Mouse (Mus musculus) liver, postnatal 0 days (tissue): ENCODE measurements around the gene Ctsh. TPM values are rescaled to one million over a fixed set of nuclear protein-coding genes. Genes with fewer than 3 reads are reported as not detected.

Experiments
- ATAC-seq: fragments of 200-750 bp; cut with Nextera tagmentation; 2 replicates; pipeline ENCODE4 v1.8.0; 2017; ENCODE audit warnings: mild to moderate bottlenecking, moderate library complexity
- DNase-seq: peaks from one replicate; pipeline ENCODE4 v3.0.0-alpha.2; 2016
- H3K27ac ChIP-seq: fragments of 300-500 bp; sonication (generic); 2 replicates; pipeline ENCODE4 v1.5.1; 2014; ENCODE audit warnings: antibody characterized with exemption, moderate library complexity, mild to moderate bottlenecking, low read depth
- H3K27me3 ChIP-seq: fragments of 300-500 bp; sonication (generic); 2 replicates; pipeline ENCODE4 v1.6.1; 2014; ENCODE audit warnings: low read length, control low read depth, mixed read lengths; ENCODE audit not compliant: insufficient read depth
- H3K36me3 ChIP-seq: fragments of 300-500 bp; sonication (generic); replicated peaks from 2 replicates; pipeline ENCODE4 v1.6.1; 2014; ENCODE audit warnings: mild to moderate bottlenecking, control low read depth, low read length, moderate library complexity, mixed read lengths; ENCODE audit not compliant: insufficient read depth
- H3K4me1 ChIP-seq: fragments of 300-500 bp; sonication (generic); 2 replicates; pipeline ENCODE4 v1.6.1; 2014; ENCODE audit warnings: antibody characterized with exemption, mild to moderate bottlenecking, control low read depth; ENCODE audit not compliant: insufficient read depth
- H3K4me2 ChIP-seq: fragments of 300-500 bp; sonication (generic); 2 replicates; pipeline ENCODE4 v1.6.1; 2014; ENCODE audit warnings: low read depth, mild to moderate bottlenecking, low read length, moderate library complexity, mixed read lengths
- H3K4me3 ChIP-seq: fragments of 300-500 bp; sonication (generic); 2 replicates; pipeline ENCODE4 v1.5.1; 2014; ENCODE audit warnings: low read depth, low read length
- H3K9ac ChIP-seq: fragments of 300-500 bp; sonication (generic); replicated peaks from 2 replicates; pipeline ENCODE4 v1.6.1; 2014; ENCODE audit warnings: mild to moderate bottlenecking, moderate library complexity
- H3K9me3 ChIP-seq: fragments of 300-500 bp; sonication (generic); 2 replicates; pipeline ENCODE4 v1.6.1; 2016; ENCODE audit warnings: mild to moderate bottlenecking, control low read depth, low read length, mixed read lengths
- CTCF ChIP-seq: sonication (generic); IDR thresholded peaks from 2 replicates; pipeline ENCODE4 v1.5.1; 2016; ENCODE audit warnings: antibody characterized with exemption, low read depth
- EP300 ChIP-seq: IDR thresholded peaks from 2 replicates; pipeline ENCODE4 v1.6.1; 2016; ENCODE audit warnings: antibody characterized with exemption, low read depth, mild to moderate bottlenecking
- WGBS: fragments of 180-500 bp; shearing (Covaris S2); extraction: QIAGEN DNeasy Blood & Tissue Kit; methylation state at CpG from one replicate; pipeline ENCODE4 v1.1.7; 2014; ENCODE audit not compliant: insufficient replicate concordance; 5-methylcytosine and 5-hydroxymethylcytosine counted together
- polyA plus RNA-seq: library from polyadenylated mRNA; unstranded; fragments of >200 nt; fragmentation: Nextera tagmentation; extraction: Ambion mirVana; gene quantifications from 2 replicates; pipeline ENCODE4 v1.2.1, GENCODE M21; 2015

The Ctsh gene
- polyA plus RNA-seq, 1 experiment from 2014 or later: 328 TPM

GRCm38 (mm10) chr9:90124873-90125245 is 70.9 kb downstream of the Ctsh start:
- no peak overlapping the region for H3K27ac ChIP-seq
- no peaks in the 10 kb centered on the region for H3K9me3 ChIP-seq
- no peaks in the 10 kb centered on the region for H3K36me3 ChIP-seq
- DNase-seq: no peak
- no peak for ATAC-seq
- no peak overlapping the region for H3K9ac ChIP-seq
- TF ChIP-seq EP300 (no peak), CTCF (no peak)
- WGBS: 59% methylated on average over 8 of the region's 8 CpGs
- H3K4me1 ChIP-seq: no peaks in the 10 kb centered on the region
- H3K4me3 ChIP-seq: no peak overlapping the region
- H3K4me2 ChIP-seq: no peak overlapping the region
- H3K27me3 ChIP-seq: no peaks in the 10 kb centered on the region

Other genes with a start within 250 kb of the Ctsh start
- 0.05 TPM in 1 of 2 replicates, not detected in the other for gene Rasgrf1, start 144.2 kb upstream of the Ctsh start, polyA plus RNA-seq
- gene Morf4l1, start 60.6 kb downstream of the Ctsh start, polyA plus RNA-seq: 129 and 135 TPM in 2 replicates
- gene Adamts7, start 108.9 kb downstream of the Ctsh start, polyA plus RNA-seq: 1.6 and 2.0 TPM in 2 replicates
- gene Tbc1d2b, start 216.7 kb downstream of the Ctsh start, polyA plus RNA-seq: 5.1 and 6.2 TPM in 2 replicates